Comparison of ENCODE assay signal across 19 mouse cellular contexts in the genomic region with DNA sequence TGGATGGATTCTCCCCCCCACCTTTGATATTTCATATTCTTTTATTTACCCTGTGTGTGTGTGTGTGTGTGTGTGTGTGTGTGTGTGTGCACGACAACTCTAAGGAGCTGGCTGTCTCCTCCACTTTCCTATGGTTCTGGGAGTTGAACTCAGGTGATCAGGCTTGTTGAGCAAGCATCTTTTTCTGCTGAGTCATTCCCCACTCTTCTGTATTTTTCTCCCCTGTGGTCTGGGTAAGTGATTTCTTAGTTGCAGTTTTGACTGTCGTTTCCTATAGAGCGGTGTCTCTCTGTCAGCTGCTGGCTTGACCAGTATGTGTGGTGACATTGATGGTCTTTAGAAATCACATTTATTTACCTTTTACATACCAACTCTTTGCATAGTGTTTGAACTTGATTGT. TPM values are rescaled to one million over a fixed set of nuclear protein-coding genes. Genes with fewer than 3 reads are reported as not detected.
DNase-seq lines count a peak whose midpoint lies in the region; ATAC-seq and TF ChIP-seq lines count a peak whose summit lies in the region.
"Had no signal": no experiment of that assay in that cellular context is flagged by ENCODE, and none has a peak within 500 bp of the region (broad histone marks: within the 10 kb centered on the region; RNA-seq: fewer than 3 reads in every experiment).

No protein-coding gene starts in this region.

- peaks cover 7% of the 10 kb centered on the region for H3K4me1 ChIP-seq in liver, adult 2 months (ENCODE audit: control insufficient read depth, insufficient read depth, low read length)
- no peaks in the 10 kb centered on the region; the same call in 1 of the 2 replicates for H3K4me1 ChIP-seq in liver, embryonic 11.5 days (replicated peaks; ENCODE audit: control insufficient read depth, insufficient read depth, low read length)
- no peaks in the 10 kb centered on the region for H3K4me1 ChIP-seq in midbrain, postnatal 0 days (ENCODE audit: insufficient read depth, low read length)
- no peaks in the 10 kb centered on the region for H3K4me1 ChIP-seq in hindbrain, embryonic 12.5 days
- H3K4me1 ChIP-seq: embryonic facial prominence, embryonic 13.5 days; forebrain, embryonic 10.5 days; kidney, embryonic 15.5 days; limb, embryonic 12.5 days; midbrain, embryonic 12.5 days had no signal

- H3K27me3 ChIP-seq in liver, adult 2 months (ENCODE audit: control insufficient read depth, insufficient read depth, low read length) = no peaks in the 10 kb centered on the region
- no peaks in the 10 kb centered on the region for H3K27me3 ChIP-seq in liver, embryonic 11.5 days (replicated peaks; ENCODE audit: control insufficient read depth, insufficient read depth, low read length)
- no peaks in the 10 kb centered on the region for H3K27me3 ChIP-seq in midbrain, postnatal 0 days (ENCODE audit: insufficient read depth, low read length)
- no peaks in the 10 kb centered on the region for H3K27me3 ChIP-seq in hindbrain, embryonic 12.5 days
- H3K27me3 ChIP-seq: embryonic facial prominence, embryonic 13.5 days; kidney, embryonic 15.5 days; limb, embryonic 12.5 days; midbrain, embryonic 12.5 days had no signal

- DNase-seq in liver, adult 2 months (ENCODE audit: extremely low read depth, low read depth, low spot score) = peak; percentile 33
- DNase-seq in liver (no peak), NIH3T3 (ENCODE audit: low read depth) (peak; percentile 49)
- DNase-seq in liver, embryonic 11.5 days (ENCODE audit: low spot score) = peak; percentile 20
- DNase-seq in gastrocnemius, postnatal 10 days = no peak
- DNase-seq in midbrain, postnatal 0 days (ENCODE audit: low spot score) = no peak
- DNase-seq: cerebellum, adult 11-12 months; heart, postnatal 10 days; lung, postnatal 10 days had no signal

- TF ChIP-seq POLR2A in liver, adult 2 months (IDR thresholded peaks at IDR 0.05; ENCODE audit: extremely low read depth, insufficient read depth, low read length) = no peak

- no peaks in the 10 kb centered on the region for H3K9me3 ChIP-seq in liver, embryonic 11.5 days (ENCODE audit: control insufficient read depth, low read length)
- no peaks in the 10 kb centered on the region for H3K9me3 ChIP-seq in midbrain, postnatal 0 days (ENCODE audit: low read length)
- H3K9me3 ChIP-seq in hindbrain, embryonic 12.5 days (replicated peaks) = no peaks in the 10 kb centered on the region
- H3K9me3 ChIP-seq: embryonic facial prominence, embryonic 13.5 days; kidney, embryonic 15.5 days; limb, embryonic 12.5 days; midbrain, embryonic 12.5 days had no signal

- no peak overlapping the region for H3K27ac ChIP-seq in liver, adult 2 months (replicated peaks; ENCODE audit: insufficient read depth, low read depth, low read length)
- H3K27ac ChIP-seq in liver, embryonic 11.5 days (ENCODE audit: low read depth, low read length) = no peak overlapping the region
- no peak overlapping the region for H3K27ac ChIP-seq in midbrain, postnatal 0 days (ENCODE audit: low read depth, low read length)
- H3K27ac ChIP-seq in hindbrain, embryonic 12.5 days = no peak overlapping the region
- H3K27ac ChIP-seq: embryonic facial prominence, embryonic 13.5 days; forebrain, embryonic 10.5 days; kidney, embryonic 15.5 days; left cerebral cortex, adult 2 months; limb, embryonic 12.5 days; midbrain, embryonic 12.5 days had no signal

- WGBS in liver, adult 2 months = 31% methylated on average over 3 of the region's 3 CpGs
- WGBS in liver, embryonic 11.5 days = 65% methylated on average over 3 of the region's 3 CpGs
- WGBS in midbrain, postnatal 0 days = 91% methylated on average over 3 of the region's 3 CpGs
- 86% methylated on average over 3 of the region's 3 CpGs for WGBS in hindbrain, embryonic 12.5 days

- no peak overlapping the region for H3K4me3 ChIP-seq in liver, adult 2 months (ENCODE audit: insufficient read depth, low read depth, low read length)
- H3K4me3 ChIP-seq in liver, embryonic 11.5 days (ENCODE audit: low read depth, low read length) = no peak overlapping the region
- H3K4me3 ChIP-seq in midbrain, postnatal 0 days (ENCODE audit: low read depth, low read length) = no peak overlapping the region
- no peak overlapping the region for H3K4me3 ChIP-seq in hindbrain, embryonic 12.5 days
- H3K4me3 ChIP-seq: embryonic facial prominence, embryonic 13.5 days; forebrain, embryonic 10.5 days; kidney, embryonic 15.5 days; left cerebral cortex, adult 2 months; limb, embryonic 12.5 days; midbrain, embryonic 12.5 days; myocyte had no signal

- peaks cover 5% of the 10 kb centered on the region; the same call in 1 of the 2 replicates for H3K79me2 ChIP-seq in liver, adult 2 months (ENCODE audit: control insufficient read depth, insufficient read depth, low read length)

- no peak for TF ChIP-seq CTCF in liver, adult 2 months (IDR thresholded peaks at IDR 0.05; ENCODE audit: low read depth, low read length)
- TF ChIP-seq CTCF in midbrain, postnatal 0 days (IDR thresholded peaks at IDR 0.05) = no peak

- H3K9ac ChIP-seq in liver, adult 2 months (ENCODE audit: low read depth, low read length) = no peak overlapping the region
- H3K9ac ChIP-seq in liver, embryonic 11.5 days (ENCODE audit: low read depth, low read length) = no peak overlapping the region
- H3K9ac ChIP-seq in midbrain, postnatal 0 days (replicated peaks; ENCODE audit: low read length, poor library complexity, severe bottlenecking) = no peak overlapping the region
- no peak overlapping the region for H3K9ac ChIP-seq in hindbrain, embryonic 12.5 days
- H3K9ac ChIP-seq: embryonic facial prominence, embryonic 13.5 days; kidney, embryonic 15.5 days; limb, embryonic 12.5 days; midbrain, embryonic 12.5 days had no signal

- ATAC-seq in liver, embryonic 11.5 days (replicated peaks; ENCODE audit: low FRiP score) = no peak; the same call in 1 of the 2 replicates
- peak; percentile 61; the same call in 1 of the 2 replicates for ATAC-seq in megakaryocyte-erythroid progenitor cell, adult 5-6 weeks (replicated peaks; ENCODE audit: low FRiP score, low TSS enrichment, poor library complexity, severe bottlenecking)
- ATAC-seq in midbrain, postnatal 0 days (ENCODE audit: low FRiP score) = no peak
- no peak for ATAC-seq in hindbrain, embryonic 12.5 days (ENCODE audit: low FRiP score)
- ATAC-seq: inflammation-experienced regulatory T-cells, adult 6 months had no signal

- H3K36me3 ChIP-seq in liver, adult 2 months (ENCODE audit: control insufficient read depth, insufficient read depth, low read length) = peaks cover 2% of the 10 kb centered on the region; the same call in 1 of the 2 replicates
- H3K36me3 ChIP-seq in liver, embryonic 11.5 days (ENCODE audit: control insufficient read depth, insufficient read depth, low read length) = no peaks in the 10 kb centered on the region
- no peaks in the 10 kb centered on the region for H3K36me3 ChIP-seq in midbrain, postnatal 0 days (ENCODE audit: insufficient read depth, low read length)
- H3K36me3 ChIP-seq in hindbrain, embryonic 12.5 days = peaks cover 6% of the 10 kb centered on the region; the same call in 1 of the 2 replicates

- H3K4me2 ChIP-seq in liver, embryonic 11.5 days = no peak overlapping the region
- no peak overlapping the region for H3K4me2 ChIP-seq in midbrain, postnatal 0 days (ENCODE audit: low read depth, low read length, poor library complexity, severe bottlenecking)
- H3K4me2 ChIP-seq in hindbrain, embryonic 12.5 days (replicated peaks) = no peak overlapping the region
- H3K4me2 ChIP-seq: embryonic facial prominence, embryonic 13.5 days; kidney, embryonic 15.5 days; limb, embryonic 12.5 days; midbrain, embryonic 12.5 days had no signal

RNA-seq across cellular contexts. Expression of a gene that starts 11.8 kb away (rescaled TPM):
- total RNA-seq in liver, adult 2 months (2014; rRNA removed) = 5.9 and 6.2 TPM in 2 replicates
- 2.2 and 2.9 TPM in 2 replicates for polyA plus RNA-seq in liver, adult 2 months (2012; rRNA removed)
- polyA plus RNA-seq in liver, embryonic 11.5 days (2014; fragmentation: Nextera tagmentation; extraction: Ambion mirVana) = 9.0 and 9.8 TPM in 2 replicates
- total RNA-seq in megakaryocyte-erythroid progenitor cell, adult 5-6 weeks (2014; fragmentation: Nextera tagmentation) = 10.3 and 12.8 TPM in 2 replicates
- 7.2 and 9.4 TPM in 2 replicates for total RNA-seq in megakaryocyte-erythroid progenitor cell, adult 5-6 weeks (2017)
- 10 to 100 TPM in 1 of 2 experiments, 1 to 10 TPM in 1; 8.6 to 11.6 TPM for total RNA-seq in gastrocnemius, postnatal 10 days (2021)
- 23.1 and 24.3 TPM in 2 replicates for total RNA-seq in midbrain, postnatal 0 days (2014; rRNA removed)
- polyA plus RNA-seq in midbrain, postnatal 0 days (2015; fragmentation: Nextera tagmentation; extraction: Ambion mirVana) = 16.9 and 17.2 TPM in 2 replicates
- 12.6 and 13.8 TPM in 2 replicates for polyA plus RNA-seq in hindbrain, embryonic 12.5 days (2016; fragmentation: Nextera tagmentation; extraction: Ambion mirVana)

RNA-seq across cellular contexts. Expression of a gene that starts 15.0 kb away (rescaled TPM):
- total RNA-seq in liver, adult 2 months (2014; rRNA removed) = 134 and 180 TPM in 2 replicates
- polyA plus RNA-seq in liver, adult 2 months (2012; rRNA removed) = 113 and 141 TPM in 2 replicates
- 2,121 and 2,201 TPM in 2 replicates for polyA plus RNA-seq in liver, embryonic 11.5 days (2014; fragmentation: Nextera tagmentation; extraction: Ambion mirVana)
- 1,513 and 1,536 TPM in 2 replicates for total RNA-seq in megakaryocyte-erythroid progenitor cell, adult 5-6 weeks (2014; fragmentation: Nextera tagmentation)
- 915 and 1,060 TPM in 2 replicates for total RNA-seq in megakaryocyte-erythroid progenitor cell, adult 5-6 weeks (2017)
- total RNA-seq in gastrocnemius, postnatal 10 days (2021) = 100 to 1,000 TPM; 136 to 144 TPM
- total RNA-seq in midbrain, postnatal 0 days (2014; rRNA removed) = 327 and 404 TPM in 2 replicates
- 573 and 609 TPM in 2 replicates for polyA plus RNA-seq in midbrain, postnatal 0 days (2015; fragmentation: Nextera tagmentation; extraction: Ambion mirVana)
- polyA plus RNA-seq in hindbrain, embryonic 12.5 days (2016; fragmentation: Nextera tagmentation; extraction: Ambion mirVana) = 1,731 and 1,841 TPM in 2 replicates

RNA-seq across cellular contexts. Expression of a gene that starts 39.0 kb away (rescaled TPM):
- total RNA-seq in liver, adult 2 months (2014; rRNA removed) = 24.5 and 26.8 TPM in 2 replicates
- polyA plus RNA-seq in liver, adult 2 months (2012; rRNA removed) = 10.8 and 11.1 TPM in 2 replicates
- polyA plus RNA-seq in liver, embryonic 11.5 days (2014; fragmentation: Nextera tagmentation; extraction: Ambion mirVana) = 100 and 105 TPM in 2 replicates
- 65.7 and 77.2 TPM in 2 replicates for total RNA-seq in megakaryocyte-erythroid progenitor cell, adult 5-6 weeks (2014; fragmentation: Nextera tagmentation)
- 81.7 and 82.1 TPM in 2 replicates for total RNA-seq in megakaryocyte-erythroid progenitor cell, adult 5-6 weeks (2017)
- 10 to 100 TPM; 56.8 to 58.3 TPM for total RNA-seq in gastrocnemius, postnatal 10 days (2021)
- total RNA-seq in midbrain, postnatal 0 days (2014; rRNA removed) = 87.1 and 97.7 TPM in 2 replicates
- 113 and 122 TPM in 2 replicates for polyA plus RNA-seq in midbrain, postnatal 0 days (2015; fragmentation: Nextera tagmentation; extraction: Ambion mirVana)
- 97.6 and 98.1 TPM in 2 replicates for polyA plus RNA-seq in hindbrain, embryonic 12.5 days (2016; fragmentation: Nextera tagmentation; extraction: Ambion mirVana)

Comparison
In these comparisons a context has a peak if more than half of its experiments do, and no peak if none do; other contexts are left out.
1. DNase-seq: peak in liver, adult 2 months (single experiment), NIH3T3 (single experiment) and liver, embryonic 11.5 days (single experiment); none in liver (single experiment), gastrocnemius, postnatal 10 days (single experiment) and midbrain, postnatal 0 days (single experiment).